Mouse (Mus musculus): Measurements from ENCODE around the gene Dysf. TPM values are rescaled to one million over a fixed set of nuclear protein-coding genes. Genes with fewer than 3 reads are reported as not detected.
A peak's percentile ranks its signal among the peaks of the same experiment; 100 is the strongest.
"Not testable (repeated sequence)": the region's sequence is repeated elsewhere in the genome, so short reads cannot be mapped to it uniquely, and the experiment has no call there.

Dysf gene
- polyA plus RNA-seq, 1 experiment from 2014 or later = 9.4 TPM

- H3K36me3 ChIP-seq (ENCODE audit: control insufficient read depth, insufficient read depth, low read length) = no peaks in the 10 kb centered on the region
- peaks cover 4% of the 10 kb centered on the region; the same call in 1 of the 2 replicates for H3K4me1 ChIP-seq (replicated peaks; ENCODE audit: control insufficient read depth, insufficient read depth, low read length)
- no peaks in the 10 kb centered on the region for H3K9me3 ChIP-seq (ENCODE audit: control insufficient read depth, low read length)
- H3K27me3 ChIP-seq (ENCODE audit: control insufficient read depth, insufficient read depth, low read depth, low read length) = no peaks in the 10 kb centered on the region
- H3K4me2 ChIP-seq (ENCODE audit: low read depth, low read length) = no peak overlapping the region
- H3K4me3 ChIP-seq (ENCODE audit: low read length) = no peak overlapping the region
- WGBS = 87% methylated on average over 7 of the region's 7 CpGs
- H3K27ac ChIP-seq (ENCODE audit: low read length) = no peak overlapping the region
- no peak overlapping the region for H3K9ac ChIP-seq (ENCODE audit: low read length)
- no peak for ATAC-seq (ENCODE audit: low read depth)
Measured at GRCm38 (mm10) chr6:84016851-84017250, 8.5 kb downstream of the Dysf start.

GRCm38 (mm10) chr6:84017392-84017791, 9.0 kb downstream of the Dysf start:
- no peak overlapping the region for H3K4me2 ChIP-seq (ENCODE audit: low read depth, low read length)
- peaks cover 4% of the 10 kb centered on the region; the same call in 1 of the 2 replicates for H3K4me1 ChIP-seq (replicated peaks; ENCODE audit: control insufficient read depth, insufficient read depth, low read length)
- H3K27ac ChIP-seq (ENCODE audit: low read length) = no peak overlapping the region
- H3K4me3 ChIP-seq (ENCODE audit: low read length) = no peak overlapping the region
- no peaks in the 10 kb centered on the region for H3K27me3 ChIP-seq (ENCODE audit: control insufficient read depth, insufficient read depth, low read depth, low read length)
- WGBS = 51% methylated on average over 3 of the region's 3 CpGs
- H3K36me3 ChIP-seq (ENCODE audit: control insufficient read depth, insufficient read depth, low read length) = no peaks in the 10 kb centered on the region
- H3K9me3 ChIP-seq (ENCODE audit: control insufficient read depth, low read length) = no peaks in the 10 kb centered on the region
- no peak for ATAC-seq (ENCODE audit: low read depth)
- H3K9ac ChIP-seq (ENCODE audit: low read length) = no peak overlapping the region

GRCm38 (mm10) chr6:84018906-84019550, 10.6 kb downstream of the Dysf start:
- Histone ChIP-seq H3K9ac (ENCODE audit: low read length) (peak overlapping the region; percentile 54), H3K27me3 (ENCODE audit: control insufficient read depth, insufficient read depth, low read depth, low read length) (no peaks in the 10 kb centered on the region), H3K4me1 (replicated peaks; ENCODE audit: control insufficient read depth, insufficient read depth, low read length) (peaks cover 4% of the 10 kb centered on the region; the same call in 1 of the 2 replicates), H3K9me3 (ENCODE audit: control insufficient read depth, low read length) (no peaks in the 10 kb centered on the region), H3K36me3 (ENCODE audit: control insufficient read depth, insufficient read depth, low read length) (no peaks in the 10 kb centered on the region), H3K4me2 (ENCODE audit: low read depth, low read length) (peak overlapping the region; percentile 75), H3K4me3 (ENCODE audit: low read length) (peak overlapping the region; percentile 48), H3K27ac (ENCODE audit: low read length) (0 out of 2 replicates have a peak overlapping the region, but pooled peaks have one; percentile 37)
- ATAC-seq (ENCODE audit: low read depth) = peak; percentile 89
- WGBS = 5% methylated on average over 28 of the region's 28 CpGs

GRCm38 (mm10) chr6:84020002-84020401, 11.6 kb downstream of the Dysf start:
- H3K4me1 ChIP-seq (replicated peaks; ENCODE audit: control insufficient read depth, insufficient read depth, low read length) = peaks cover 4% of the 10 kb centered on the region; the same call in 1 of the 2 replicates
- WGBS = 51% methylated on average over 4 of the region's 4 CpGs

GRCm38 (mm10) chr6:84021990-84022389, 13.6 kb downstream of the Dysf start:
- H3K36me3 ChIP-seq (ENCODE audit: control insufficient read depth, insufficient read depth, low read length) = no peaks in the 10 kb centered on the region
- H3K4me1 ChIP-seq (replicated peaks; ENCODE audit: control insufficient read depth, insufficient read depth, low read length) = peaks cover 4% of the 10 kb centered on the region; the same call in 1 of the 2 replicates
- H3K9ac ChIP-seq (ENCODE audit: low read length) = no peak overlapping the region
- no peak for ATAC-seq (ENCODE audit: low read depth)
- no peak overlapping the region for H3K4me2 ChIP-seq (ENCODE audit: low read depth, low read length)
- H3K27me3 ChIP-seq (ENCODE audit: control insufficient read depth, insufficient read depth, low read depth, low read length) = no peaks in the 10 kb centered on the region
- no peaks in the 10 kb centered on the region for H3K9me3 ChIP-seq (ENCODE audit: control insufficient read depth, low read length)
- WGBS = 59% methylated on average over 3 of the region's 3 CpGs
- H3K4me3 ChIP-seq (ENCODE audit: low read length) = no peak overlapping the region
- no peak overlapping the region for H3K27ac ChIP-seq (ENCODE audit: low read length)

More at GRCm38 (mm10) chr6:84020002-84020401, 11.6 kb downstream of the Dysf start:
- Histone ChIP-seq H3K36me3 (ENCODE audit: control insufficient read depth, insufficient read depth, low read length) (no peaks in the 10 kb centered on the region), H3K4me3 (ENCODE audit: low read length) (peak overlapping the region; percentile 48), H3K9ac (ENCODE audit: low read length) (no peak overlapping the region), H3K27ac (ENCODE audit: low read length) (no peak overlapping the region), H3K4me2 (ENCODE audit: low read depth, low read length) (peak overlapping the region; percentile 75), H3K9me3 (ENCODE audit: control insufficient read depth, low read length) (no peaks in the 10 kb centered on the region), H3K27me3 (ENCODE audit: control insufficient read depth, insufficient read depth, low read depth, low read length) (no peaks in the 10 kb centered on the region)
- peak; percentile 9; the same call in 1 of the 2 replicates for ATAC-seq (ENCODE audit: low read depth)

GRCm38 (mm10) chr6:84025636-84026035, 17.2 kb downstream of the Dysf start:
- H3K27me3 ChIP-seq (ENCODE audit: control insufficient read depth, insufficient read depth, low read depth, low read length) = no peaks in the 10 kb centered on the region
- no peaks in the 10 kb centered on the region for H3K36me3 ChIP-seq (ENCODE audit: control insufficient read depth, insufficient read depth, low read length)
- H3K4me3 ChIP-seq (ENCODE audit: low read length) = no peak overlapping the region
- H3K4me1 ChIP-seq (replicated peaks; ENCODE audit: control insufficient read depth, insufficient read depth, low read length) = no peaks in the 10 kb centered on the region; the same call in 1 of the 2 replicates
- no peak overlapping the region for H3K9ac ChIP-seq (ENCODE audit: low read length)
- no peak for ATAC-seq (ENCODE audit: low read depth)
- no peak overlapping the region for H3K27ac ChIP-seq (ENCODE audit: low read length)
- H3K4me2 ChIP-seq (ENCODE audit: low read depth, low read length) = no peak overlapping the region
- no peaks in the 10 kb centered on the region for H3K9me3 ChIP-seq (ENCODE audit: control insufficient read depth, low read length)
- 75% methylated on average over 3 of the region's 3 CpGs for WGBS

GRCm38 (mm10) chr6:84028791-84029190, 20.4 kb downstream of the Dysf start:
- Histone ChIP-seq H3K4me2 (ENCODE audit: low read depth, low read length) (no peak overlapping the region), H3K36me3 (ENCODE audit: control insufficient read depth, insufficient read depth, low read length) (no peaks in the 10 kb centered on the region), H3K27ac (ENCODE audit: low read length) (no peak overlapping the region), H3K27me3 (ENCODE audit: control insufficient read depth, insufficient read depth, low read depth, low read length) (no peaks in the 10 kb centered on the region), H3K4me1 (replicated peaks; ENCODE audit: control insufficient read depth, insufficient read depth, low read length) (no peaks in the 10 kb centered on the region; the same call in 1 of the 2 replicates), H3K9me3 (ENCODE audit: control insufficient read depth, low read length) (no peaks in the 10 kb centered on the region), H3K4me3 (ENCODE audit: low read length) (no peak overlapping the region), H3K9ac (ENCODE audit: low read length) (no peak overlapping the region)
- no peak for ATAC-seq (ENCODE audit: low read depth)

- Histone ChIP-seq H3K4me3 (ENCODE audit: low read length) (no peak overlapping the region), H3K27me3 (ENCODE audit: control insufficient read depth, insufficient read depth, low read depth, low read length) (no peaks in the 10 kb centered on the region), H3K4me1 (replicated peaks; ENCODE audit: control insufficient read depth, insufficient read depth, low read length) (no peaks in the 10 kb centered on the region; the same call in 1 of the 2 replicates), H3K9me3 (ENCODE audit: control insufficient read depth, low read length) (no peaks in the 10 kb centered on the region), H3K27ac (ENCODE audit: low read length) (no peak overlapping the region), H3K9ac (ENCODE audit: low read length) (no peak overlapping the region), H3K4me2 (ENCODE audit: low read depth, low read length) (no peak overlapping the region), H3K36me3 (ENCODE audit: control insufficient read depth, insufficient read depth, low read length) (no peaks in the 10 kb centered on the region)
- no peak for ATAC-seq (ENCODE audit: low read depth)
- WGBS = 86% methylated on average over 7 of the region's 7 CpGs
Measured at GRCm38 (mm10) chr6:84029775-84030174, 21.4 kb downstream of the Dysf start.

GRCm38 (mm10) chr6:84032516-84032915, 24.1 kb downstream of the Dysf start:
- WGBS = 44% methylated on average over 5 of the region's 5 CpGs
- not testable (repeated sequence) for H3K4me1 ChIP-seq (replicated peaks; ENCODE audit: control insufficient read depth, insufficient read depth, low read length); H3K27ac ChIP-seq (ENCODE audit: low read length); H3K27me3 ChIP-seq (ENCODE audit: control insufficient read depth, insufficient read depth, low read depth, low read length); H3K9ac ChIP-seq (ENCODE audit: low read length); H3K4me2 ChIP-seq (ENCODE audit: low read depth, low read length); ATAC-seq (ENCODE audit: low read depth); H3K36me3 ChIP-seq (ENCODE audit: control insufficient read depth, insufficient read depth, low read length); H3K9me3 ChIP-seq (ENCODE audit: control insufficient read depth, low read length); H3K4me3 ChIP-seq (ENCODE audit: low read length)

All from lung, embryonic 16.5 days (tissue).